Mouse (Mus musculus) limb, embryonic 15.5 days (tissue): ENCODE measurements at regions not wholly inside any gene's neighbourhood (a gene's known extent, or its start where the extent isn't known, plus 50 kb on each side); places are given as distances from the start of the nearest gene placed in this dataset.
"Not testable (repeated sequence)": the region's sequence is repeated elsewhere in the genome, so short reads cannot be mapped to it uniquely, and the experiment has no call there.

ENCODE experiments used
- ATAC-seq: fragments of 200-750 bp; cut with Nextera tagmentation; 2 replicates; pipeline ENCODE4 v1.8.0; 2017; ENCODE audit warnings: low read depth, moderate TSS enrichment; ENCODE audit not compliant: insufficient number of reproducible peaks, low FRiP score, low TSS enrichment
- H3K27ac ChIP-seq: fragments of 300-500 bp; sonication (generic); 2 replicates; pipeline ENCODE4 v1.5.1; 2015; ENCODE audit warnings: moderate library complexity, mild to moderate bottlenecking, inconsistent platforms
- H3K27me3 ChIP-seq: fragments of 300-500 bp; sonication (generic); 2 replicates; pipeline ENCODE4 v1.6.1; 2015; ENCODE audit warnings: inconsistent platforms
- H3K36me3 ChIP-seq: fragments of 300-500 bp; sonication (generic); 2 replicates; pipeline ENCODE4 v1.6.1; 2015; ENCODE audit warnings: inconsistent platforms
- H3K4me1 ChIP-seq: fragments of 300-500 bp; sonication (generic); 2 replicates; pipeline ENCODE4 v1.6.1; 2015; ENCODE audit warnings: inconsistent platforms
- H3K4me2 ChIP-seq: fragments of 300-500 bp; sonication (generic); 2 replicates; pipeline ENCODE4 v1.6.1; 2015; ENCODE audit warnings: mild to moderate bottlenecking, inconsistent platforms
- H3K4me3 ChIP-seq: fragments of 300-500 bp; sonication (generic); 2 replicates; pipeline ENCODE4 v1.5.1; 2015; ENCODE audit warnings: mild to moderate bottlenecking, inconsistent platforms
- H3K9ac ChIP-seq: fragments of 300-500 bp; sonication (generic); 2 replicates; pipeline ENCODE4 v1.6.1; 2015; ENCODE audit warnings: inconsistent platforms
- H3K9me3 ChIP-seq: fragments of 300-500 bp; sonication (generic); 2 replicates; pipeline ENCODE4 v1.6.1; 2016; ENCODE audit warnings: inconsistent platforms
- WGBS: fragments of 180-500 bp; shearing (Covaris S2); methylation state at CpG from one replicate; pipeline ENCODE4 v1.1.7; 2015; 5-methylcytosine and 5-hydroxymethylcytosine counted together

DNA sequence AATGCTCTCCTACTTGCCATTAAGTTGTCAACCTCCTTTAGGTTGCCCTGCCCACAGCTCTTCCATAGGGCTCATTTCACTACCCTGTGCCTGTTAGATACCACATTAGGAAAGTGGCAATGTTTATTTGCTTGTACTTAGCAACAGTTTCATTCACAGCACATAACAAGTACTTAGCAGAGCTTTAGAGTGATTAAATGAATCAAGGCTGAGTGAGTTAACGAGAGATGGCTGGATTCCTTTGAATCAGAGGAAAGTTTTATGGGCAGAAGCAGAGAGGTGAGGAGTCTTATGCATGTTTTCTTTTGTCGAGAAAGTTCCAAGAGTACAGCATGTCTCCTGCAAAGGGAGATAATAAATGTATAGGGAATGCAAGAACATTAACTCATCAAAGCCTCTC, 60.5 kb downstream of the Ptgs2 start:
- 0 out of 2 replicates have a peak, but pooled peaks cover 1% of the 10 kb centered on the region for H3K4me1 ChIP-seq
- no peaks in the 10 kb centered on the region for H3K9me3 ChIP-seq
- no peak overlapping the region for H3K9ac ChIP-seq
- no peak overlapping the region for H3K4me2 ChIP-seq
- no peaks in the 10 kb centered on the region for H3K27me3 ChIP-seq
- 40% methylated on average over 2 of the region's 2 CpGs for WGBS
- H3K4me3 ChIP-seq, result no peak overlapping the region
- H3K36me3 ChIP-seq, result no peaks in the 10 kb centered on the region
- H3K27ac ChIP-seq, result no peak overlapping the region
- no peak for ATAC-seq

DNA sequence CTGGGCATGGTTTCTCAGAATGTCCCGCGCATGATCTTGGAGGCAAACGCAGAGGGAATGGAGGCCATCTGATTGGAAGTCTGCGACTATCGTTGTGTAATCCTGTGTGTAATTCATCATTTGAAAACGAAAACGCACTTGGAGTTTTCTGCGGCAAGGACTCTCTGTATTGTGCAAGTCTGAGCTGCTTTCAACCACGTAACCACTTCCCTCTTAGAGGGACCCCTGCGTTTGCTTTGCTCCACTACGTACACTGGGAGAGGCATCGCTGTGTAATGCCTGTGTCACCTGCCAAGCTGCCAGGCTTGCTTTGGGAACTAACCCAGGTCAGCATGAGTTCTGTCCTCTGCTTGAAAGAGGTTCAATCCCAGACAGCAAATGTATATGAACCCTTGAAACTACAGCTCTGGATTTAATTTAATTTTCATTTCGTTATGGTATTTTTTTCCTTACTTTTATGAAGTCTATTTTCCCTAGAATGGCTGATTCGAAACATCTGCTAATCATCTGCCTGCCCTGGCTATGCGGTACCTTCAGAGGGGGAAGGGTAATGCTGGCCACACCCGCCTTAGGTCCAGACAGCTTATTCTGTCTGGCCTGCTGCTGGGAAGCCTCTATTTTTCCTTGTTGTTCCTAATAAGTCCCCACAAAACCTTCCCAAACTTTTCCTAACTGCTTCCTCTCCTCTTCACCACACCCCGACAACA, 65.2 kb downstream of the Ptgs2 start:
- H3K9ac ChIP-seq, result no peak overlapping the region

DNA sequence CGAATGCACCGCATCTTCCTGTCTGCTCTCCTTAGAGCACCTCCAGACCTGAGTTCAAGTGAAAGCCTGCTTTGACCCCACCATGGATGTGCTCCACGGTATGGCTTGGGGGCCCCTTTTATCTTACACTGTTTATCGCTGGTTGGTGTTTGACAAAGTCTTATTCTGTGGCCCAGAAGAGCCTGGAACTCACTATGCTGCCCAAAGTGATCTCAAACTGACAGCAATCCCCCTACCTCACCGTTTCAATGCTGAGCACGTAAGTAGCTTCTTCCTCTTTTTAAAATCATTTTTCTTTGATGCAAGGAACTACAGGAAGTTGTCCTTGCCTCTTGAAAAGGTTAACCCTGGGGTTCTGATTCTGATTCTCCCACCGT, 65.8 kb downstream of the Ptgs2 start:
- Histone ChIP-seq H3K27ac (peak overlapping the region; percentile 62), H3K4me2 (peak overlapping the region; percentile 28; the same call in 1 of the 2 replicates), H3K4me1 (0 out of 2 replicates have a peak, but pooled peaks cover 5% of the 10 kb centered on the region), H3K9me3 (no peaks in the 10 kb centered on the region), H3K36me3 (no peaks in the 10 kb centered on the region), H3K4me3 (0 out of 2 replicates have a peak overlapping the region, but pooled peaks have one; percentile 19), H3K27me3 (no peaks in the 10 kb centered on the region), H3K9ac (no peak overlapping the region)
- no peak for ATAC-seq
- 63% methylated on average over 7 of the region's 7 CpGs for WGBS

More for the DNA sequence above, 65.2 kb downstream of the Ptgs2 start:
- Histone ChIP-seq H3K4me1 (0 out of 2 replicates have a peak, but pooled peaks cover 5% of the 10 kb centered on the region), H3K27me3 (no peaks in the 10 kb centered on the region), H3K4me2 (peak overlapping the region; percentile 28), H3K36me3 (no peaks in the 10 kb centered on the region), H3K9me3 (no peaks in the 10 kb centered on the region), H3K27ac (peak overlapping the region; percentile 82), H3K4me3 (peak overlapping the region; percentile 19)
- 33% methylated on average over 17 of the region's 17 CpGs for WGBS
- ATAC-seq, result peak; percentile 76

DNA sequence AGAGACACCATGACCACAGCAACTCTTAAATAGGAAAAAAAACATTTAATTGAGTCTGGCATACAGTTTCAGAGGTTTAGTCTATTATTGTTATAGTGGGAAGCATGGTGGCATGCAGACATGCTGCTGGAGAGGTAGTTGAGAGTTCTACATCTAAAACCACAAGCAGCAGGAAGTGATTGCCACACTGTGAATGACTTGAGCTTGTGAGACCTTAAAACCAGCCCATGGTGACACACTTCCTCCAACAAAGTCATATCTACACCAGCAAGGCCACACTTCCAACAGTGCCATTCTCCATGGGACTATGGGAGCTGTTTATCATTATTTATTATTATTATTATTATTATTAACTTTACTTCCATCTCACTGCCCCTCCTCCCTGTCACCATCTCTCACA, 67.3 kb downstream of the Ptgs2 start:
- H3K9ac ChIP-seq, result no peak overlapping the region

DNA sequence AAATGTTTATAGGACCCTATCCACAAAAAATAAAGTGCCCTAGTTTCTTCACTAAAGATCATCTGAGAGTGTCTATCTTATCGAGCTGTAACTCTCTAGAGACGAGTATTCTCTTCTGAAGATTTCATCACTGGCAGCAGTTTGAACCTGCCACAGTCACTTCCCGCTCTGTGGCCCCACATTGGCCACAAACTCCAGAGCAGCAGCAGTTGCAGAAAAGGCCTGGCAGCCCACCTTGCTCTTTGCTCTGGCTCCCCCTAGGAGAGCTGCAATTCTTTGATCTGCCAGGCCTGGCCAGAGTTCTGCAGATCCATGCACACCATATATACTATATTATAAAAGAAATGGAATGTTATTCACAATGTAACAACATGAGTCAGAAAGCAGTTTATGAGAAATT, 74.4 kb downstream of the Ptgs2 start:
- Histone ChIP-seq H3K27me3 (no peaks in the 10 kb centered on the region), H3K4me3 (no peak overlapping the region), H3K4me2 (no peak overlapping the region), H3K36me3 (no peaks in the 10 kb centered on the region), H3K27ac (no peak overlapping the region), H3K9ac (no peak overlapping the region), H3K4me1 (no peaks in the 10 kb centered on the region), H3K9me3 (no peaks in the 10 kb centered on the region)
- 67% methylated on average over 3 of the region's 3 CpGs for WGBS
- no peak for ATAC-seq

More for the DNA sequence above, 67.3 kb downstream of the Ptgs2 start:
- ATAC-seq, result no peak
- no peak overlapping the region for H3K4me2 ChIP-seq
- H3K9me3 ChIP-seq, result no peaks in the 10 kb centered on the region
- H3K4me1 ChIP-seq, result 0 out of 2 replicates have a peak, but pooled peaks cover 5% of the 10 kb centered on the region
- no peak overlapping the region for H3K4me3 ChIP-seq
- no peak overlapping the region for H3K27ac ChIP-seq
- H3K36me3 ChIP-seq, result no peaks in the 10 kb centered on the region
- no peaks in the 10 kb centered on the region for H3K27me3 ChIP-seq

DNA sequence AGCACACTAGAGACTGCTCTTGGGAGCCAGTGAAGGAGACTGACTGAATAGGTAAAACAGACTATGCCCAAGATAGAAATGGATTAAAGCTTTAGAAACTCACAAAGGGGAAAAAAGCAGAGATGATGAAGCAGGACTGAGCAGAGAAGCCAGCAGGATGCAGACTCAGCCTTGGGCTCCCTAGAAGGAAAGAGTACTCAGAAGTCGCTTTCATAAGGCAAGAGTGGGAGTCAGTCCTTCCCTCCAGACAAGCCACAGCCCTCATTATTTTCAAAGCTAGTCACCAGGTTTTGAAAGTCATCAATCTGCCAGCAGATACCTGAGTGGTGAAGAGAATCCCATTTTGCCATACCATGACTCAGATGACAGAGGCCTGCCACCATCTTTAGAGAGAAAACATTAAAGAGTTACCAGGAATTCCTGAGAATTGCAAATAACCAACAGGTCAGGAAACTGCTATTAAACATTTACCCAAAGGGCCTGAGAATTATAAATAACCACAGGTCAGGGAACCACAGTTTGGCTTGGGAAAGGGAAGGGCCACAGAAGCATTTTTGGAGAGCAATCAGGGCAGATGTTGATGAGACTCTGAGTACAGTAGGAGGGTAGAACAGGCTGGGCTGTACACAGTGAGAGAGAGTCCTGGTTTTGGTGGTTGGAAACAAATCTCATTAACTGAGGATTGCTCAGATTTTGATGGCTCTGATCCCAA, 77.4 kb downstream of the Ptgs2 start:
- 89% methylated on average over 1 of the region's 1 CpGs for WGBS
- no peak overlapping the region for H3K9ac ChIP-seq
- no peak overlapping the region for H3K4me2 ChIP-seq
- H3K27me3 ChIP-seq, result no peaks in the 10 kb centered on the region
- H3K9me3 ChIP-seq, result no peaks in the 10 kb centered on the region
- no peak overlapping the region for H3K4me3 ChIP-seq
- H3K36me3 ChIP-seq, result no peaks in the 10 kb centered on the region
- no peak overlapping the region for H3K27ac ChIP-seq
- H3K4me1 ChIP-seq, result no peaks in the 10 kb centered on the region
- ATAC-seq, result no peak

DNA sequence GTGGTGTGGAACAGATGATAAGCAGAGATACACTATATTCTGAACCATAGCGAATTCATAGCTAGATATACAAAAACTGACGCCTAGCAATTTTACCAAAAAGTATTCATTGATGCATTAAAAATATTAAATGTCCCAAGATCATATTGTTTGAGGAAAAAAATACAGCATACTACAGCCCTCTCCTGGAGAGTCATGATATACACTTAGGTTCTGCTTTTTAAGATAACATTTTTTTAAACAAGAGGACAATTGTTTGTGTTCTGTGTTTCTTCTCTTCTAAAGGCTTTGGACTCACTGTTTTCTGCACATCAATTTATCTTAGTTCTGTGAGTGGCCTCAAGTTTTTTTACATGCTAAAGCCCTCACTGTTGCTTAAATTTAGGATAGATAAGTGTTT, 102.2 kb downstream of the Ptgs2 start:
- H3K27ac ChIP-seq, result no peak overlapping the region
- H3K36me3 ChIP-seq, result no peaks in the 10 kb centered on the region
- H3K9ac ChIP-seq, result no peak overlapping the region
- 80% methylated on average over 2 of the region's 2 CpGs for WGBS
- no peak for ATAC-seq
- H3K4me2 ChIP-seq, result no peak overlapping the region
- H3K4me3 ChIP-seq, result no peak overlapping the region
- no peaks in the 10 kb centered on the region for H3K27me3 ChIP-seq
- H3K9me3 ChIP-seq, result no peaks in the 10 kb centered on the region
- no peaks in the 10 kb centered on the region for H3K4me1 ChIP-seq

DNA sequence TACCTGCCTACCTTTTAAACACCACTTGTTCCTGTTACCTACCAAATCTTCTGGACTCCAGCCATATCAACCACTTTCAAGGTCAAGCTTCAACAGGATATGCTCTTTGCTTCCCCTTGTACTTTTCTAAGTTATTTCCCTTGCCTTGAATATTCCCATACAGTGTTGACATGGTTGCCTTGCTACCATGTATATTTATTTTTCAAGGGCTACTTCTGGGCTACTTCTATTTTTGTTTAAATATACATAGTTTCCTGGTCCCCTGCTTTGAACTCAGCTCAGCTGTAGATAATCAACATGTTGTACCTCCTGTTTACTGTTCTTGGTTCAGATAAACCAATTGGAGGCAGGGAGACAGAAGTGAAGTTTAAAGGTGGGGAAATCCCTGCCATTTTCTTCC, 106.8 kb upstream of the Pdc start:
- no peaks in the 10 kb centered on the region for H3K27me3 ChIP-seq
- H3K27ac ChIP-seq, result no peak overlapping the region
- no peak overlapping the region for H3K4me3 ChIP-seq
- H3K9me3 ChIP-seq, result no peaks in the 10 kb centered on the region
- H3K9ac ChIP-seq, result no peak overlapping the region
- H3K4me1 ChIP-seq, result no peaks in the 10 kb centered on the region
- H3K4me2 ChIP-seq, result no peak overlapping the region
- no peak for ATAC-seq
- no peaks in the 10 kb centered on the region for H3K36me3 ChIP-seq

DNA sequence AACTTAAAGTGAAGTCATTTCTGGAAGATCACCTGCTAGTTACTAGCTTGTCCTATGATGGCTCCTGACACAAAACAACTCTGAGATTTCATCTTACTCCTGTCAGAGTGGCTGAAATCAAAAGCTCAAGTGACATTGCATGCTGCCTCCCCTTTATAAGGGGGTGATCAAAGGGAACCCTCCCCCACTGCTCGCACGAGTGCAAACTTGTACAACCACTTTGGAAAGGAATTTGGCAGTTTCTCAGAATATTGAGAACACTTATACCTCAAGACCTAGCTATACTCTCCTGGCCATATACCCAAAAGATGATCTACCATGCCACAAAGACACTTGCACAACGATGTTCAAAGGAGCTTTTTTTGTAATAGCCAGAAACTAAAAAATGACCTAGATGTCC, 102.5 kb upstream of the Pdc start:
- no peaks in the 10 kb centered on the region for H3K9me3 ChIP-seq
- H3K4me2 ChIP-seq, result no peak overlapping the region
- H3K4me3 ChIP-seq, result no peak overlapping the region
- H3K4me1 ChIP-seq, result no peaks in the 10 kb centered on the region
- no peak for ATAC-seq
- no peak overlapping the region for H3K9ac ChIP-seq
- no peak overlapping the region for H3K27ac ChIP-seq
- H3K27me3 ChIP-seq, result no peaks in the 10 kb centered on the region
- H3K36me3 ChIP-seq, result no peaks in the 10 kb centered on the region
- WGBS, result 69% methylated on average over 3 of the region's 3 CpGs

DNA sequence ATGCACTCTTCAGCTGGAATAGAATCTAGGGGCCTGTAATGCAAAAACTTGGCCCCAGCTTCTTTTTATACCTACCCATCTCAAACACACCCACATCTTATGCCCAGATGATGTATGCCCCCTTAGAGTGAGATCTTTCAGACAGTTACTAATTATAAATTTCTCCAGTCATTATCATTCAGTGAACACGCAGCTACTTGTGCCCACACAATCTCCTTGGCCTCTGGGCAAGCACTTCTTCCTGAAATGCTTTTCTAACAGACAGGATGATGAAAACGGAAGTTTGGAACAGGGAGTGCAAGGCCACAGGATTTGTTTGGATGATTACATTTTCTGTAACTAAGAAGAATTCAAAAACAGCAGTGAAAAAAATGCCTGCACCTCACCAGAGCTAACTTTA, 100.4 kb upstream of the Pdc start:
- WGBS, result 72% methylated on average over 2 of the region's 2 CpGs
- Histone ChIP-seq H3K9me3 (no peaks in the 10 kb centered on the region), H3K27ac (no peak overlapping the region), H3K36me3 (no peaks in the 10 kb centered on the region), H3K4me3 (no peak overlapping the region), H3K4me2 (no peak overlapping the region), H3K4me1 (no peaks in the 10 kb centered on the region), H3K27me3 (no peaks in the 10 kb centered on the region), H3K9ac (no peak overlapping the region)
- ATAC-seq, result no peak

DNA sequence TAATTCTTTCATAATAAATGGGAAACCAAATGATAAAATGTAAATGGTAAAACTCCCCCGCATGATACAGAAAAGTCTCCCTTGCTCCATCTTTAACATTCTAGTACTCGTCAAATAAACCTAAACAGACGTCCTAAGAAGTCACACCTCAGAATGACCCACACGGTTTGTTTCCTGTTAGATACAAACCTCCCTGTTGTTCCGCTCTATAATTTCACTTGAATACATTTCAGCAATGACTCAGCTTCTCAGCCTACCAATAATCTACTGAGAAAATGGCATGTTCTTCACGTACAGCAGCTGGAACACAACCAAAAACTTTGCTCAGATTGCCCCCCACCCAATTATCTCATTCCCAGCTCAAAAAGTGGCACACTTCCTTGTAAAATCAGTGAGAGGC, 93.7 kb upstream of the Pdc start:
- Histone ChIP-seq H3K27me3 (no peaks in the 10 kb centered on the region), H3K27ac (no peak overlapping the region), H3K4me1 (no peaks in the 10 kb centered on the region), H3K9ac (no peak overlapping the region), H3K4me3 (no peak overlapping the region), H3K4me2 (no peak overlapping the region), H3K9me3 (no peaks in the 10 kb centered on the region), H3K36me3 (no peaks in the 10 kb centered on the region)
- 59% methylated on average over 6 of the region's 6 CpGs for WGBS
- ATAC-seq, result no peak

DNA sequence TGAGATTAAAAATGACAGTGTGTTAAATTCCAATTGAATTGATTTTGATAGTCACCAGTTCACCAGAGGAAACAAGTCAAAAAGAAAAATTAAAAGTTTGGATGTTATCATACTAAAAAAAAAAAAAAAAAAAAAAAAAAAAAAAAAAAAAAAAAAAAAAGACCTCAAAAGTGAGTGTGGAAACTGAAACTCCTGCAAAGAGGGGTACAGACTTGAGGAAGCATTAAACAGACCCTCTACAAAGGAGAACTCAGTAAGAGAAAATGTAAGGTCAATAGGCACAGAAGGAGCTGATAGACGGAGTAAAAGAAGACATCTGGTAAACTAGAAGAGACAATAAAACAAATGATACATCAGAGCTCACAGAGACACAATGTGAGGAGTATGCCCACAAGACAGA, 79.7 kb upstream of the Pdc start:
- H3K4me1 ChIP-seq, ATAC-seq, H3K36me3 ChIP-seq, H3K27me3 ChIP-seq, H3K4me2 ChIP-seq, H3K9ac ChIP-seq, H3K9me3 ChIP-seq, H3K4me3 ChIP-seq, H3K27ac ChIP-seq: not testable (repeated sequence)
- WGBS, result 74% methylated on average over 1 of the region's 1 CpGs
